Mouse (Mus musculus) left cerebral cortex, postnatal 14 days (tissue): ENCODE data around the gene Col4a1. TPM values are rescaled to one million over a fixed set of nuclear protein-coding genes. Genes with fewer than 3 reads are reported as not detected.

Experiments
- DNase-seq, 2 experiments: peaks; one replicate each; pipeline ENCODE4 v3.0.0; 2021 to 2022; ENCODE audit warnings: low spot score in 2 of 2, mixed read lengths in 1 of 2
- intact Hi-C: fragments of 180-260 bp; cut with DNase I; formaldehyde crosslinking; loops from one replicate; pipeline ENCODE4 v1.15.1; 2025
- total RNA-seq, 2 experiments: library from RNA; stranded (reverse); gene quantifications; 2 replicates each; pipeline ENCODE4 v1.2.3; 2021

Gene Col4a1
- total RNA-seq, 2 experiments from 2014 or later, result 108 to 118 TPM

- intact Hi-C loops, result no loop called here
- DNase-seq, result no peak
These were observed 5.2 kb downstream of the Col4a1 start for GRCm38 (mm10) chr8:11307451-11307850.

DNA sequence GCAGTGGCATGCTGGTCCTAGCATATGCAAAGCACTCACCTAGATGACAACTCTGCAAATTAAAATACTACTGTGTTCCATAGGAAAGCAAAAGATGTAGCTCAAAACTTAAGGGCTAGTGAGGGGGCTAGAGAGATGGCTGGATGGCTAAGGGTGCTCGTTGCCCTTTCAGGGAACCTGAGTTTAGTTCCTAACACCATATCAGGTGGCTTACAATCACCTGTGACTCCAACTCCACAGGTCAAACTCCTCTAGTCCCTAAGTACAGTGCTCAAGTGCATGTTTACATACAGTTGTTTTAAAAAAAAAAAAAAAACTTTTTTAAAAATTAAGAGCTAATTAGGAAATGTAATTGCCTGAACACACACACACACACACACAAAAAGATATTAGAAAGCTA lies 7.1 kb downstream of the Col4a1 start:
- no peak for DNase-seq
- intact Hi-C loops, result no loop called here

GRCm38 (mm10) chr8:11304027-11304601 lies 8.5 kb downstream of the Col4a1 start:
- intact Hi-C loops, result no loop called here
- DNase-seq, result no peak

- peak in 1 of 2 experiments; percentile 48 for DNase-seq
- intact Hi-C loops, result no loop called here
These were observed 12.2 kb downstream of the Col4a1 start for GRCm38 (mm10) chr8:11300436-11300835.

DNA sequence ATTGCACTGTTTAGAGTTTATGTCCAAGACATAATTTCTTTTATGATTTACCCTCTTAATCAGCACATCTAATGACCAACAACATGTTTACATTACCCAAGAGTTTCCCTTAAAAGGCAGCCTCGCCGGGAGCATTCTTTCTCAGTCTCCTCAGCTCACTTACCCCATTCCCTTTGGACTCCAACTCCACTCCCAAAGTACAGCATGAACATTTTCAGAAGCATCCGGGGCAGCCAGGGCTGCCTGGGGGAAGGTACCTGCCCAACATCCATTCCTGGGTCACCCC lies 13.4 kb downstream of the Col4a1 start:
- intact Hi-C loops, result no loop called here
- DNase-seq, result no peak

DNA sequence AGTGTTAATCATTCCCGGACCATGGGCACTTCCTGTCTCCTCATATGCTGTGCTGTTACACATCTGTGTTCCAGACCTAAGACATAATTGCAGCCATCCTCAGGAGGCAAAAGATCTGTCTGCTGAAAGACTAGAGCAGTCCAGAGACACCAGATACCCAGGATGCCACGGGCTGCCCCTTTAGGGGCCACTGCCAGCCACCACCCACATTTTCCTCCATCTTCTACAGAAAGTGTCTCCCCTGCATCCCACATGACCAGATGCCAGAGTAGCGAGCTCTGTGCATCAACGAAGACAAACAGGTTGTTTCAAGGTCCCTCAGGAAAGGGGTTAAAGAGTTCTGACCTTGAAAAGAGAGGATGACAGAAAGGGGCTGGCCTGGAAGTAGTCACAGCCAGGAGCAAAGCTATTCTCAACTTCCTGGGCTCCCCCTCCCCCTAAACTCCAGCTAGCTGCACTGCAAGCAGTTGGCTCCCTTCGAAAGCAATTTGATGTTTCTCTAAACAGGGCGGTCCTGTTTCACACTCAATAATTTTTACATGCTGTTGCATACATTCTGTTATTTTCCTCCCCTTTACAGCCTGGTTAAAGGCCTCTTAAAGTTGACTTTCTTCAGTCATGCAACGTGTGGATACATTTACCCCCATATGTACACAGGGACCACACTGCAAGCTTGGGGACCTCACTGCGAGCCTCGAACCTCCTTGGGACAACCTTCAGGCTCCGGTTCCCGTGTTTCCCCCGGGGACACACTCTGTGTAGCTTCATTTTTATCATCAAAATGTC lies 13.9 kb downstream of the Col4a1 start:
- intact Hi-C loops, result no loop called here
- DNase-seq, result no peak

DNA sequence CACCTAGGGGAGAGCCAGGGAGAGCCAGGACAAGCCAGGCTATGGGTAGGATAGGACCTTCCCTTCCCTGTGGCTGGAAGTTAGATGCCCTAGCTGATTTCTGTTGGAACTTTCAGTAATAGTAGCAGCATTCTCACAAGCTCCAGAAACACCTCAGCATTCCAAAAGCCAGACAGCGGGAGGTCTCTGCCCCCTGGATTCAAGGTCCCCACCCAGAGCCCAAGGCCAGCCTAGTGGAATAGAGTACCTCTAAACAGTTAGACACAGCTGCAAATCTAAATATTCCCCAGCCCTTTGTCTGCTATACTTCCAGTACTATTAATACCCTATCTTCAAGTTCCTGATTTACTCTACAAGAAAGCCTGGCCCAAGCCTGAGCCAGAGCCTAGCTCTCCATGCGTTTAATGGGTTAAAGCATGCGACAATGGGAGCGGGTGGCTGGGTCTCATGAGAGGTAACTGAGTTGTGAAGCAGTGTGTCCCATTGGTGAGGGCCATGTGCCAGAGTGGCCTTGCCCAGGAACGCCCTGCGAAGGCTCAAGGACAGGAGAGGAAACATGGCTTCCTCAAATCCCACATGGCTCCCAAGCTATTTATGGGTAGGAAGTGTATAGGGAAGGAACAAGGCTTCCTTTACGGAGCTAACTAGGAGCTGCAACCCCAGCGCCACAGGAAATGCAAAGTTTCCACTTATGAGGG lies 15.3 kb downstream of the Col4a1 start:
- DNase-seq, result no peak
- intact Hi-C loops, result no loop called here

GRCm38 (mm10) chr8:11296282-11296943 lies 16.2 kb downstream of the Col4a1 start:
- intact Hi-C loops, result no loop called here
- DNase-seq, result no peak

GRCm38 (mm10) chr8:11292611-11293010 lies 20.0 kb downstream of the Col4a1 start:
- DNase-seq, result no peak
- intact Hi-C loops, result no loop called here

GRCm38 (mm10) chr8:11290533-11290932 lies 22.1 kb downstream of the Col4a1 start:
- DNase-seq, result no peak
- intact Hi-C loops, result no loop called here

GRCm38 (mm10) chr8:11288286-11288685 lies 24.3 kb downstream of the Col4a1 start:
- DNase-seq, result no peak
- intact Hi-C loops, result no loop called here

- no peak for DNase-seq
- intact Hi-C loops, result no loop called here
These were observed 25.5 kb downstream of the Col4a1 start for GRCm38 (mm10) chr8:11287139-11287538.

GRCm38 (mm10) chr8:11285437-11285836 lies 27.2 kb downstream of the Col4a1 start:
- intact Hi-C loops, result no loop called here
- DNase-seq, result no peak

GRCm38 (mm10) chr8:11283217-11283616 lies 29.4 kb downstream of the Col4a1 start:
- intact Hi-C loops, result no loop called here
- DNase-seq, result no peak

- intact Hi-C loops, result no loop called here
- no peak for DNase-seq
These were observed 29.9 kb downstream of the Col4a1 start for GRCm38 (mm10) chr8:11282696-11283095.

DNA sequence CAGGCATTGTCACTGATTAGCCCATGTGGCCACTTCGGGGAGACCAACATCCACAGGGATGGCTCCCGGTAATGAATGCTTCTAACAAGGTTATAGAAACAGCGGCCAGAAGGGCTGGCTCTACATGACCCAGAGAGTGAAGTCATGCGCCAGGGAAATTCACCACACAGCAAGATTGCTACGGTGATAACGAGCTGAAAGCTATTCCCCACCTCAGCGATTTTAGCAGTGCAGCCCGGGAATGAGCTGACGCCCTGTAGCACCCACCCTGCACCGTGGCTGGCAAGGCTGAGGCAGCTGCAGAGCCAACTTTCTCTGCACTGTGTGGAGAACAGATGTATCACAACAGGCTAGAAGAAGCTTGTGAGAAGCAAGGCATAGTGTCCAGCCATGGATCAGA lies 30.5 kb downstream of the Col4a1 start:
- no peak for DNase-seq

GRCm38 (mm10) chr8:11280721-11281268 lies 31.8 kb downstream of the Col4a1 start:
- no peak for DNase-seq
- intact Hi-C loops, result no loop called here

More for the DNA sequence above, 30.5 kb downstream of the Col4a1 start:
- intact Hi-C loops, result no loop called here

- intact Hi-C loops, result no loop called here
- DNase-seq, result no peak
These were observed 33.3 kb downstream of the Col4a1 start for GRCm38 (mm10) chr8:11279296-11279826.

DNA sequence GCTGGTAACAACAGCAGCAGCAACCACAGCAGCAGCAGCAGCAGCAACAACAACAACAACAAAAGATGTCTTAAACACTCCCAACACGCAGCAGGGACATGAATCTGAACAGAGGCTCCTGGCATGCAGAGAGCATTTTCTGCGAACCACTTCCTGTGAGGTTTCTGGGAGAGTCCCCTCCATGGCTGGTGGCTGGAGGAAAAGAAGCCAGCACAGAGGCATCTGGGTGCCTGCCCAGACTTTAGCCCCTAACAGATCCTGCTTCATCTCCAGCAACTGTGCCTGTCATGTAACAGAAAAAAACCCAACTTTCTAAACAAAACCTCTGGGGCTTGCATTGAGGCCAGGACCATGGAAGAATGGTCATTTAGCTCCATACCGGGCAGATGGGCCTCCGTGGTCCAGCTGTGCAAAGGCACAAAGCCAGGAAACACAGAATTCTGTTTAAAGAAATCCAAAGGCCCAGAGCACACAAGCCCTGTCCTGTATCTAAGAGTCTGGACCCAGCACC lies 34.5 kb downstream of the Col4a1 start:
- DNase-seq, result no peak
- intact Hi-C loops, result no loop called here

DNA sequence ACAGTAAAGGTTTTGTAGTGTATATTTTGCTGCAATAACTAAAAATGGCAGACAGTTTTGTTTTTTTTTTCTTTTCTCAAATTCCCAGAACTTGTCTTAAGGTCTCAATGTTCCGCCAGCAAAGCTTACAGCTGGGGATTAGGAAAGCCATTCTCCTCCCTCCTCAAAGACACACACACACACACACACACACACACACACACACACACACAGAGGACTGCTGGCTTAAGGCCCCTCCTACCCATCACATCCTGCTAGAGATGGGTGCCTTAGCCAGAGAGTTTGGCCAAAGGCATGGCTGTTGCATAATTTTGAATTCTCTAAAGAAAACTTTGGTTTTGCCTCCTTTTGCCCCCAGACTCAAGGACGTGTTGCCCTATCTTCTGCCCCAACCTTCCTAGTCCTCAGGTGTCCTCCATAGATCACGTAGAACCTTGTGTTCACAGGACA lies 35.0 kb downstream of the Col4a1 start:
- intact Hi-C loops, result no loop called here
- DNase-seq, result no peak
